Mouse (Mus musculus) testis, adult 2 months (tissue): ENCODE results near the gene Zfp661.

Experiments
- CTCF ChIP-seq: fragments of 200-500 bp; IDR thresholded peaks from 2 replicates; pipeline ENCODE4 v1.5.1; 2012; ENCODE audit warnings: low read depth, mild to moderate bottlenecking, inconsistent platforms, low read length, moderate library complexity; ENCODE audit not compliant: control insufficient read depth, insufficient read depth, insufficient replicate concordance
- POLR2A ChIP-seq: fragments of 200-500 bp; IDR thresholded peaks from 2 replicates; pipeline ENCODE4 v1.6.1; 2012; ENCODE audit warnings: low read depth, mild to moderate bottlenecking, inconsistent platforms, low read length, moderate library complexity; ENCODE audit not compliant: control insufficient read depth

GRCm38 (mm10) chr2:127586694-127587513 lies at the start of gene Zfp661, which contains the start of gene Mrps5:
- TF ChIP-seq CTCF (no peak), POLR2A (peak; percentile 60; the same call in 1 of the 2 replicates)
